8 mouse cellular contexts compared by ENCODE assay signal in genomic region chr4:129781881-129782675, GRCm38 (mm10). TPM values are rescaled to one million over a fixed set of nuclear protein-coding genes. Genes with fewer than 3 reads are reported as not detected.
DNase-seq lines count a peak whose midpoint lies in the region; ATAC-seq and TF ChIP-seq lines count a peak whose summit lies in the region.

No protein-coding gene starts in this region.

- peak; percentile 47; the same call in 1 of the 2 replicates for ATAC-seq in intestine, embryonic 15.5 days
- peak; percentile 81 for ATAC-seq in lung, embryonic 15.5 days (ENCODE audit: borderline replicate concordance, extremely low read depth, low FRiP score, low TSS enrichment)
- no peak for ATAC-seq in erythroid progenitor cell, adult 5-6 weeks (replicated peaks; ENCODE audit: low FRiP score, poor library complexity, severe bottlenecking)

- no peak for TF ChIP-seq POLR2A in bone marrow macrophage, adult 2 months (IDR thresholded peaks at IDR 0.05; ENCODE audit: borderline replicate concordance, low read depth, low read length)
- TF ChIP-seq POLR2A in spleen, adult 2 months (IDR thresholded peaks at IDR 0.05; ENCODE audit: low read depth, low read length) = no peak

- no peak for TF ChIP-seq CTCF in bone marrow macrophage, adult 2 months (IDR thresholded peaks at IDR 0.05; ENCODE audit: low read depth, low read length)
- TF ChIP-seq CTCF in spleen, adult 2 months (IDR thresholded peaks at IDR 0.05; ENCODE audit: extremely low read depth, insufficient read depth, insufficient read length, insufficient replicate concordance) = no peak

- H3K27ac ChIP-seq in bone marrow macrophage, adult 2 months (ENCODE audit: insufficient read depth, low read depth, low read length) = peak overlapping the region; percentile 94
- H3K27ac ChIP-seq in intestine, embryonic 15.5 days = no peak overlapping the region
- peak overlapping the region; percentile 21; the same call in 1 of the 2 replicates for H3K27ac ChIP-seq in lung, embryonic 15.5 days
- H3K27ac ChIP-seq in spleen, adult 2 months (ENCODE audit: insufficient read depth, low read length) = peak overlapping the region; percentile 74

- WGBS in intestine, embryonic 15.5 days = 23% methylated on average over 4 of the region's 4 CpGs
- WGBS in lung, embryonic 15.5 days = 17% methylated on average over 4 of the region's 4 CpGs
- WGBS in spleen, adult 2 months = 26% methylated on average over 4 of the region's 4 CpGs

- H3K9ac ChIP-seq in intestine, embryonic 15.5 days = no peak overlapping the region; the same call in 1 of the 2 replicates
- no peak overlapping the region for H3K9ac ChIP-seq in lung, embryonic 15.5 days

- peak; percentile 78 for DNase-seq in left cerebral cortex, postnatal 4 days
- DNase-seq in left cerebral cortex, adult 11 months (ENCODE audit: low spot score) = no peak
- DNase-seq in gastrocnemius, postnatal 25 days = peak; percentile 40
- peak in 1 of 2 experiments; percentile 58 for DNase-seq in spleen, adult 2 months (ENCODE audit: low read depth in 1 of 2, low spot score in 2 of 2)

- intact Hi-C loops in left cerebral cortex, postnatal 4 days (cut with DNase I) = loop anchor here (10.0 kb wide), 2 partner anchors 153 to 413 kb away; no protein-coding TSS in a partner anchor

- no peaks in the 10 kb centered on the region for H3K9me3 ChIP-seq in intestine, embryonic 15.5 days
- no peaks in the 10 kb centered on the region for H3K9me3 ChIP-seq in lung, embryonic 15.5 days

- no peaks in the 10 kb centered on the region for H3K36me3 ChIP-seq in intestine, embryonic 15.5 days
- H3K36me3 ChIP-seq in lung, embryonic 15.5 days = no peaks in the 10 kb centered on the region
- no peaks in the 10 kb centered on the region for H3K36me3 ChIP-seq in spleen, adult 2 months (ENCODE audit: control insufficient read depth, insufficient read depth, low read length)

- H3K4me2 ChIP-seq in intestine, embryonic 15.5 days (replicated peaks) = no peak overlapping the region
- no peak overlapping the region for H3K4me2 ChIP-seq in lung, embryonic 15.5 days

- no peaks in the 10 kb centered on the region for H3K27me3 ChIP-seq in intestine, embryonic 15.5 days (replicated peaks)
- H3K27me3 ChIP-seq in lung, embryonic 15.5 days = no peaks in the 10 kb centered on the region
- H3K27me3 ChIP-seq in spleen, adult 2 months (ENCODE audit: control insufficient read depth, insufficient read depth, low read length) = no peaks in the 10 kb centered on the region

- H3K4me1 ChIP-seq in bone marrow macrophage, adult 2 months (ENCODE audit: control insufficient read depth, insufficient read depth, low read length) = peaks cover 27% of the 10 kb centered on the region
- H3K4me1 ChIP-seq in intestine, embryonic 15.5 days (replicated peaks) = peaks cover 7% of the 10 kb centered on the region; the same call in 1 of the 2 replicates
- H3K4me1 ChIP-seq in lung, embryonic 15.5 days = peaks cover 13% of the 10 kb centered on the region
- H3K4me1 ChIP-seq in spleen, adult 2 months (ENCODE audit: control insufficient read depth, insufficient read depth, insufficient read length) = peaks cover 17% of the 10 kb centered on the region

- peak overlapping the region; percentile 19 for H3K4me3 ChIP-seq in bone marrow macrophage, adult 2 months (ENCODE audit: insufficient read depth, low read length)
- H3K4me3 ChIP-seq in intestine, embryonic 15.5 days (replicated peaks) = no peak overlapping the region
- H3K4me3 ChIP-seq in lung, embryonic 15.5 days = no peak overlapping the region
- H3K4me3 ChIP-seq in spleen, adult 2 months (ENCODE audit: extremely low read depth, insufficient read depth, insufficient read length) = no peak overlapping the region

RNA-seq across cellular contexts. Expression of gene Ptp4a2, which starts 28.9 kb away (rescaled TPM):
- 100 to 1,000 TPM; 133 to 141 TPM for total RNA-seq in left cerebral cortex, postnatal 4 days (2021)
- 365 TPM in 2 replicates for polyA plus RNA-seq in bone marrow macrophage, adult 2 months (2012; ENCODE audit: insufficient read depth, insufficient read length, missing spikeins)
- total RNA-seq in gastrocnemius, postnatal 25 days (2021) = 100 to 1,000 TPM; 556 to 584 TPM
- polyA plus RNA-seq in intestine, embryonic 15.5 days (2015; fragmentation: Nextera tagmentation; extraction: Ambion mirVana) = 307 and 411 TPM in 2 replicates
- polyA plus RNA-seq in lung, embryonic 15.5 days (2015; fragmentation: Nextera tagmentation; extraction: Ambion mirVana) = 353 and 378 TPM in 2 replicates
- 47.6 and 51.1 TPM in 2 replicates for polyA plus RNA-seq in spleen, adult 2 months (2012; rRNA removed)
- total RNA-seq in erythroid progenitor cell, adult 5-6 weeks (2015; ENCODE audit: low replicate concordance) = 228 and 468 TPM in 2 replicates
- 166 and 170 TPM in 2 replicates for total RNA-seq in erythroid progenitor cell, adult 5-6 weeks (2017; ENCODE audit: low replicate concordance)

RNA-seq across cellular contexts. Expression of gene Khdrbs1, which starts 40.0 kb away (rescaled TPM):
- 100 to 1,000 TPM; 164 to 166 TPM for total RNA-seq in left cerebral cortex, postnatal 4 days (2021)
- polyA plus RNA-seq in bone marrow macrophage, adult 2 months (2012; ENCODE audit: insufficient read depth, insufficient read length, missing spikeins) = 67.0 and 67.1 TPM in 2 replicates
- total RNA-seq in gastrocnemius, postnatal 25 days (2021) = 10 to 100 TPM; 21.5 to 25.7 TPM
- 83.6 and 95.9 TPM in 2 replicates for polyA plus RNA-seq in intestine, embryonic 15.5 days (2015; fragmentation: Nextera tagmentation; extraction: Ambion mirVana)
- 125 and 126 TPM in 2 replicates for polyA plus RNA-seq in lung, embryonic 15.5 days (2015; fragmentation: Nextera tagmentation; extraction: Ambion mirVana)
- 40.9 and 61.5 TPM in 2 replicates for polyA plus RNA-seq in spleen, adult 2 months (2012; rRNA removed)
- total RNA-seq in erythroid progenitor cell, adult 5-6 weeks (2015; ENCODE audit: low replicate concordance) = 49.5 and 58.7 TPM in 2 replicates
- total RNA-seq in erythroid progenitor cell, adult 5-6 weeks (2017; ENCODE audit: low replicate concordance) = 40.4 and 57.1 TPM in 2 replicates
